Mouse (Mus musculus) NIH3T3 (cell line): ENCODE results near the gene Zfp992.
"Not testable (repeated sequence)": the region's sequence is repeated elsewhere in the genome, so short reads cannot be mapped to it uniquely, and the experiment has no call there.

ENCODE experiments used
- DNase-seq: peaks from one replicate; pipeline ENCODE4 v3.0.0-alpha.2; 2012; ENCODE audit warnings: low read depth

Zfp992 gene

GRCm38 (mm10) chr4:146474716-146475676 is 26.2 kb downstream of the Zfp992 start:
- not testable (repeated sequence) for DNase-seq

- not testable (repeated sequence) for DNase-seq
Observed at GRCm38 (mm10) chr4:146476260-146476659, 27.4 kb downstream of the Zfp992 start.

GRCm38 (mm10) chr4:146476959-146477358 is 28.1 kb downstream of the Zfp992 start:
- not testable (repeated sequence) for DNase-seq

GRCm38 (mm10) chr4:146480376-146481096 is 31.7 kb downstream of the Zfp992 start:
- not testable (repeated sequence) for DNase-seq

- DNase-seq = not testable (repeated sequence)
Observed at GRCm38 (mm10) chr4:146482546-146482945, 33.7 kb downstream of the Zfp992 start.

GRCm38 (mm10) chr4:146483571-146484280 is 34.9 kb downstream of the Zfp992 start:
- not testable (repeated sequence) for DNase-seq

- not testable (repeated sequence) for DNase-seq
Observed at GRCm38 (mm10) chr4:146484676-146485075, 35.9 kb downstream of the Zfp992 start.

- not testable (repeated sequence) for DNase-seq
Observed at GRCm38 (mm10) chr4:146485183-146485939, 36.5 kb downstream of the Zfp992 start.

GRCm38 (mm10) chr4:146486753-146487152 is 37.9 kb downstream of the Zfp992 start:
- DNase-seq = not testable (repeated sequence)

GRCm38 (mm10) chr4:146489196-146489595 is 40.4 kb downstream of the Zfp992 start:
- not testable (repeated sequence) for DNase-seq

GRCm38 (mm10) chr4:146491993-146492392 is 43.2 kb downstream of the Zfp992 start:
- DNase-seq = not testable (repeated sequence)

GRCm38 (mm10) chr4:146492439-146492838 is 43.6 kb downstream of the Zfp992 start:
- no peak for DNase-seq

GRCm38 (mm10) chr4:146492851-146493250 is 44.0 kb downstream of the Zfp992 start:
- no peak for DNase-seq

- DNase-seq = not testable (repeated sequence)
Observed at GRCm38 (mm10) chr4:146493319-146493907, 44.6 kb downstream of the Zfp992 start.

- no peak for DNase-seq
Observed at GRCm38 (mm10) chr4:146494980-146495379, 46.2 kb downstream of the Zfp992 start.

GRCm38 (mm10) chr4:146497695-146498275 is 49.0 kb downstream of the Zfp992 start:
- DNase-seq = not testable (repeated sequence)

- not testable (repeated sequence) for DNase-seq
Observed at GRCm38 (mm10) chr4:146501727-146502126, 52.9 kb downstream of the Zfp992 start, which contains the start of gene Zfp981. TSS of gene Zfp981 (plus strand) at chr4:146502027.

GRCm38 (mm10) chr4:146509029-146509428 is 60.2 kb downstream of the Zfp992 start:
- DNase-seq = not testable (repeated sequence)

- DNase-seq = not testable (repeated sequence)
Observed at GRCm38 (mm10) chr4:146511871-146512270, 63.0 kb downstream of the Zfp992 start.

GRCm38 (mm10) chr4:146516474-146516873 is 67.7 kb downstream of the Zfp992 start:
- no peak for DNase-seq
